Mouse (Mus musculus): ENCODE results near the gene Bpifa5.

Bpifa5 gene

GRCm38 (mm10) chr2:154211121-154211520 lies 48.7 kb downstream of the Bpifa5 start:
- DNase-seq: no peak

GRCm38 (mm10) chr2:154211881-154212280 lies 49.5 kb downstream of the Bpifa5 start:
- DNase-seq: no peak

- peak; percentile 84 for DNase-seq
These were observed 52.8 kb downstream of the Bpifa5 start for GRCm38 (mm10) chr2:154215191-154215590.

All from lung, postnatal 10 days (tissue).